Mouse (Mus musculus): Measurements from ENCODE around the gene Lamtor2. TPM values are rescaled to one million over a fixed set of nuclear protein-coding genes. Genes with fewer than 3 reads are reported as not detected.

Gene Lamtor2
- polyA plus RNA-seq, 1 experiment = 122 TPM

GRCm38 (mm10) chr3:88566536-88567061 is 13.7 kb upstream of the Lamtor2 start:
- TF ChIP-seq POLR2A (IDR thresholded peaks at IDR 0.05; ENCODE audit: borderline replicate concordance, extremely low read depth, insufficient read depth, insufficient read length, poor library complexity, severe bottlenecking) = no peak
- TF ChIP-seq CTCF (IDR thresholded peaks at IDR 0.05; ENCODE audit: borderline replicate concordance, extremely low read depth, insufficient read depth, insufficient read length) = no peak

GRCm38 (mm10) chr3:88566116-88566515 is 13.2 kb upstream of the Lamtor2 start:
- no peak for DNase-seq (ENCODE audit: low read depth)
- TF ChIP-seq POLR2A (IDR thresholded peaks at IDR 0.05; ENCODE audit: borderline replicate concordance, extremely low read depth, insufficient read depth, insufficient read length, poor library complexity, severe bottlenecking) = no peak
- no peak for TF ChIP-seq CTCF (IDR thresholded peaks at IDR 0.05; ENCODE audit: borderline replicate concordance, extremely low read depth, insufficient read depth, insufficient read length)

More at GRCm38 (mm10) chr3:88566536-88567061, 13.7 kb upstream of the Lamtor2 start:
- no peak for DNase-seq (ENCODE audit: low read depth)

- TF ChIP-seq CTCF (IDR thresholded peaks at IDR 0.05; ENCODE audit: borderline replicate concordance, extremely low read depth, insufficient read depth, insufficient read length) (no peak), POLR2A (IDR thresholded peaks at IDR 0.05; ENCODE audit: borderline replicate concordance, extremely low read depth, insufficient read depth, insufficient read length, poor library complexity, severe bottlenecking) (no peak)
- DNase-seq (ENCODE audit: low read depth) = no peak
Measured at GRCm38 (mm10) chr3:88563966-88564365, 11.1 kb upstream of the Lamtor2 start.

- DNase-seq (ENCODE audit: low read depth) = no peak
- TF ChIP-seq CTCF (IDR thresholded peaks at IDR 0.05; ENCODE audit: borderline replicate concordance, extremely low read depth, insufficient read depth, insufficient read length) = no peak
- no peak for TF ChIP-seq POLR2A (IDR thresholded peaks at IDR 0.05; ENCODE audit: borderline replicate concordance, extremely low read depth, insufficient read depth, insufficient read length, poor library complexity, severe bottlenecking)
Measured at GRCm38 (mm10) chr3:88563442-88563841, 10.6 kb upstream of the Lamtor2 start.

- TF ChIP-seq CTCF (IDR thresholded peaks at IDR 0.05; ENCODE audit: borderline replicate concordance, extremely low read depth, insufficient read depth, insufficient read length) (no peak), POLR2A (IDR thresholded peaks at IDR 0.05; ENCODE audit: borderline replicate concordance, extremely low read depth, insufficient read depth, insufficient read length, poor library complexity, severe bottlenecking) (no peak)
- peak; percentile 61 for DNase-seq (ENCODE audit: low read depth)
Measured at GRCm38 (mm10) chr3:88561989-88562388, 9.1 kb upstream of the Lamtor2 start.

GRCm38 (mm10) chr3:88559596-88559995 is 6.7 kb upstream of the Lamtor2 start:
- DNase-seq (ENCODE audit: low read depth) = no peak
- TF ChIP-seq POLR2A (IDR thresholded peaks at IDR 0.05; ENCODE audit: borderline replicate concordance, extremely low read depth, insufficient read depth, insufficient read length, poor library complexity, severe bottlenecking) = no peak
- TF ChIP-seq CTCF (IDR thresholded peaks at IDR 0.05; ENCODE audit: borderline replicate concordance, extremely low read depth, insufficient read depth, insufficient read length) = no peak

GRCm38 (mm10) chr3:88556616-88557015 is 3.7 kb upstream of the Lamtor2 start:
- TF ChIP-seq POLR2A (IDR thresholded peaks at IDR 0.05; ENCODE audit: borderline replicate concordance, extremely low read depth, insufficient read depth, insufficient read length, poor library complexity, severe bottlenecking) (no peak), CTCF (IDR thresholded peaks at IDR 0.05; ENCODE audit: borderline replicate concordance, extremely low read depth, insufficient read depth, insufficient read length) (no peak)
- DNase-seq (ENCODE audit: low read depth) = no peak

- TF ChIP-seq POLR2A (IDR thresholded peaks at IDR 0.05; ENCODE audit: borderline replicate concordance, extremely low read depth, insufficient read depth, insufficient read length, poor library complexity, severe bottlenecking) (no peak), CTCF (IDR thresholded peaks at IDR 0.05; ENCODE audit: borderline replicate concordance, extremely low read depth, insufficient read depth, insufficient read length) (no peak)
- DNase-seq (ENCODE audit: low read depth) = no peak
Measured at GRCm38 (mm10) chr3:88555731-88556130, 2.9 kb upstream of the Lamtor2 start.

GRCm38 (mm10) chr3:88555069-88555605 is 2.3 kb upstream of the Lamtor2 start:
- TF ChIP-seq CTCF (IDR thresholded peaks at IDR 0.05; ENCODE audit: borderline replicate concordance, extremely low read depth, insufficient read depth, insufficient read length) (no peak), POLR2A (IDR thresholded peaks at IDR 0.05; ENCODE audit: borderline replicate concordance, extremely low read depth, insufficient read depth, insufficient read length, poor library complexity, severe bottlenecking) (no peak)
- DNase-seq (ENCODE audit: low read depth) = no peak

GRCm38 (mm10) chr3:88553880-88554586 is 1.2 kb upstream of the Lamtor2 start:
- DNase-seq (ENCODE audit: low read depth) = peak; percentile 90
- TF ChIP-seq POLR2A (IDR thresholded peaks at IDR 0.05; ENCODE audit: borderline replicate concordance, extremely low read depth, insufficient read depth, insufficient read length, poor library complexity, severe bottlenecking) (no peak), CTCF (IDR thresholded peaks at IDR 0.05; ENCODE audit: borderline replicate concordance, extremely low read depth, insufficient read depth, insufficient read length) (no peak)

- TF ChIP-seq CTCF (IDR thresholded peaks at IDR 0.05; ENCODE audit: borderline replicate concordance, extremely low read depth, insufficient read depth, insufficient read length) (peak; percentile 79), POLR2A (IDR thresholded peaks at IDR 0.05; ENCODE audit: borderline replicate concordance, extremely low read depth, insufficient read depth, insufficient read length, poor library complexity, severe bottlenecking) (peak; percentile 81)
- peak; percentile 95 for DNase-seq (ENCODE audit: low read depth)
Measured at GRCm38 (mm10) chr3:88553525-88553879, 628 bp upstream of the Lamtor2 start, which contains the start of gene Ubqln4. Ubqln4 (plus strand) TSS chr3:88553758.
